Mouse (Mus musculus) MN1 (cell line): Measurements from ENCODE around the gene Cd80.

Experiments
- DNase-seq: peaks from one replicate; pipeline ENCODE4 v3.0.0-alpha.2; 2016; ENCODE audit warnings: low spot score

Cd80 gene

DNA sequence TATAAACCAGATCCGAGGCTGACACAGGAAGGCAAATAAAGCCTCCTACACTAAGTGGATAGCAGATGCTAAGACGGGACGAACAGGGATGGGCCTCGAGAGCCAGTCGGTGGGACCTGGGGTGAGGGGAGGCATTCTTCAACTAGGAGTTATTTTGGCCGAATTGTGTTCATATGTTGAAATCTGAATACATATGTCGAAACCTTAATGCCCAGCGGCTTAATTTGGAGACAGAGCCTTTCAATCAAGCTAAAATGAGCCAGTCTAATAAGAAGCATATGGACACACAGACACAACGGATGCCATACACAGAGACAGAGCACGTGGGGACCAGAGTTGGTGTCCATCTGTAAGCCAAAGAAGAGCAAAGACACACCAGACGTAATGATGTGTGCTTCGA lies 6.9 kb upstream of the Cd80 start:
- DNase-seq = no peak

DNA sequence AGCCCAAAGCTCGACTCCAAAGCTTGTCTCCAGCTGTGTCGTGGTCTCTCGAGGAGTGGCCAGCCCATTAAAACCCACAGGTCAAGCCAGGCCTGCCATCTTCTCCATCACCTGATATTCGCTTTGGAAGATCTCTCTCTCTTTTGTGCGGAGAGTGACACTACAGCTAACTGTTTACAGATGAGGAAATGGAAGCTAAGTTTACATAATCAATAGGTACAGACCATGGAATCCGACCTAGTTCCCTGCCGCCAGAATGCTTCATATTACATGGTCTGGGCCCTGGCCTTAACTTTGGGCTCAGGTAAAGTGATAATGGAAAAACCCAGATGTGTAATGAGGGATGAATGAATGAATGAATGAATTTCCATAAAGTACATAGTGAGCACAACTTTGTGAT lies 4.7 kb upstream of the Cd80 start:
- DNase-seq = no peak

DNA sequence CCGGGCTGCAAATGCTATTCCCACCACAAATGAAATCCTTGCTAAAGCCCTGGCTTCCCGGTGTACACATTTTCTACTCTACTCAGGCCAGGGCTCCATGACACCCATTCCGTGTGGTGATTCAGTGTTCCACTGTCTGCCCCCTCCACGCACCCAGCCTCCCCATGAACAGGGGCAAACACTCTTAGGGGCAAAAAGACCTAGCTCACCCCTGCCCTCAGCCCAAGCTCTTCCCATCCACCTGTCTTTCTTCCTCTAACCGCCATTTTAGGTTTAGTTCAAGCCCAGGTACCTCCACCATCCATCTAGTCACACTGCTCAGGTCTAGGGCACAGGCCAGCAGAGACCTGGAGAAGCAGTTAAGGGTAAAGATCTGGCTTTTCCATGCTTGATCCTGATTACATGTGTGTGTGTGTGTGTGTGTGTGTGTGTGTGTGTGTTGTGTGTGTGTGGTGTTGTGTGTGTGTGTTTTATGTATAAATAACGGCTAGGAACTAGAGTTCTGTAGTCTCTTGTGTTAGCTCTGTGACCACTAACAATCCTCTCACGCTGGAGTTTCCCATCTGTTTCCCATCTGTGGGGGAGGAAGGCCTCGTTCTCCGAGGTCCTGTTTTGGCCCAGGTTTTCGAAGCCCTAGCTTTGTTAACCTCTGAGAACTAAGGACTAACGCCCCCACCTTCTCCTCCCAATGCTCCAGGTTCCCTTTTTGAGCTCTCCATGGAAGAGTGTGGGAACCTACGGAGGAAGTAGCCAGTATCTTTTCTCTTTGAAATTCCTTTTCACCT lies 3.7 kb upstream of the Cd80 start:
- DNase-seq = peak; percentile 26

DNA sequence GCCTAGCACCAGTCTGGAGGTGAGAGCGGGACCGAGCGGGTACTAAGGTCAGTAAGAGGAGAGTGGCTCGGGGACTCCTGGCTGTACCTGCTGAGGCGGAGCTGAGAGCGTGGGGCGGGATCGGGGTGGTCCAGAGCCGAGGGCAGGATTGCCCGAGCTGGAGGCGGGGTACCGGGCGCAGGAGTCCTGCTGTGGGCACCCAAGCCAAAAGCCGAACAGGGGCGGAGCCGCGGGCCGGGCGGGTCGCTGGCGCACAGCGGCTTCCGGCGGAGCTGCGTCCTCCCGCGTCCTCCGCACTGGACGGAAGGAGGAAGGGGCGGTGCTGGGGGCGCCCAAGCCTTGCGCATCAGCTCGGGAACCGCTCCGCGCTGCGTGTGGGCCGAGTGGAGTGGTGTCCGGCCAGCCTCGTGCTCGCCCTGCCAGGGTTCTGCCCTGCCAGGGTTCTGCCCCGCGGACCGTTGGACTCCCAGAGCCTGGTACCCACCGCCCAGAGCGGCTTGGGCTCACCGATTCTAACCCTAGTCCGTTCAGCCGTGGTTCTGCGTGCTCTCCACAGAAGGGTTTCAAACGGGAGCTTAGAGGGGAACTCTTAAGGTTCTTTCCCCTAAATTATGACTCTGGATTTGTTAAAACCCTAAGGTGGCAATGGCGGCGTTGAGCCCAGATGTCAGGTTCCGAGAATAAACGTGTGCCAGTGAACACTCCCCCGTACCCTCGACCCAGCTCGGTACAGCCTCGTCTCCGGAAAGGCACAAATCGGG lies 2.7 kb upstream of the Cd80 start, which contains the start of gene Adprh:
Gene Adprh (minus strand): TSS at position 262 of the 761 bp plus-strand sequence.
- DNase-seq = peak; percentile 94

DNA sequence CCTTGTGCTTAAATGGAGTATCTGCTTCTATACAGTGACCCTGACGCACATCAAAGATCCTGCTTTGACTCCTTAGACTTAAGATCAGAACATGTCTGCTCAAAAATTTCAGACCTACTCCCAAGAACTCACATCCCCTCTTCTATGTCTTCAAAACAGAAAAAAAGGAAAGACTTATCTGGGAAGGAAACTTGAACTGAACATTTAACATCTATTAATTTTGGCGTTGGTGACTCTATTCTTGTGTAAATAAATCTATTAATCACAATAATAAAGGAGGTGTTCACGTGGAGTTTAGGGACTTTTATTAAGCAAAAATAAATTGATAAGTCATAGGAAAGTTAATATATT lies 2.2 kb upstream of the Cd80 start:
- DNase-seq = no peak

- DNase-seq = no peak
These were observed 1.4 kb upstream of the Cd80 start for GRCm38 (mm10) chr16:38453952-38454351.

GRCm38 (mm10) chr16:38454533-38455254 lies 667 bp upstream of the Cd80 start:
- no peak for DNase-seq

- no peak for DNase-seq
These were observed 1.6 kb downstream of the Cd80 start for GRCm38 (mm10) chr16:38456812-38457567.

GRCm38 (mm10) chr16:38458600-38459280 lies 3.4 kb downstream of the Cd80 start:
- no peak for DNase-seq

- DNase-seq = no peak
These were observed 4.6 kb downstream of the Cd80 start for GRCm38 (mm10) chr16:38459990-38460389.

DNA sequence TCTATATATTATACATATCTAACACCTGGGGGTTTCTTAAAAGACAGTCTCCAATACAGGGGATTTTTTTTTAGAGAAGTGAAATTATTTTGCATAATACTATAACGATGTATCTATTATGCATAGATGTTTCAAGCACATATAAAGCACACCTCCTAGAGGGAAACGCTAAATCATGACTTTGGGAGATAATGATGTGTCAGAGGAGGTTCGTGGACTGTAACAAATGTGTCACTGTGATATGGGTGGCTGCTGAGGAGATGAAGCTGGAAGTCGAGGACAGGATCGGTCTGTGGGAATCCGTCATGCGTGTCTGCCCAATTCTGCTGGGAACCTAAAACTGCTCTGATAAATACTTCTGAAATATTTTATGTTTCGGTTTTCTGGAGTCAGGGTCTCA lies 6.4 kb downstream of the Cd80 start:
- DNase-seq = no peak

DNA sequence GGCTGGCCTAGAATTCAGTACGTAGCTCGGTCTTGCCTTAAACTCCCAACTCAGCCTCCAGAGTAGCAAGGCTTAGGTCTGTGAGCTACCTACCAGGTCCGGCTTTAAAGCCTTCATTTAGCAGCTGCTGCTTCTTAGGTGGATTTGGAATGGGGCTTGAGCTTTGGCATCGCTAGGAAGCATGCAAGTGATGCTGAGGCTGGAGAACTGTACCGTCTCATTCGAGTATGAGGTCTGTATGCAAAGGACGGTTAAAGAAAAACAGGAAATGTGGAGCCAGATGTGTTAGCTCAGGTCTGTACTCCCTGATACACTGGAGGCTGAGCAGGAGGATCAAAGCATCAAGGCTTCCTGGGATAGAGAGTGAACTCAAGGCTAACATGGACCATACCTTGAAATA lies 6.8 kb downstream of the Cd80 start:
- DNase-seq = no peak

DNA sequence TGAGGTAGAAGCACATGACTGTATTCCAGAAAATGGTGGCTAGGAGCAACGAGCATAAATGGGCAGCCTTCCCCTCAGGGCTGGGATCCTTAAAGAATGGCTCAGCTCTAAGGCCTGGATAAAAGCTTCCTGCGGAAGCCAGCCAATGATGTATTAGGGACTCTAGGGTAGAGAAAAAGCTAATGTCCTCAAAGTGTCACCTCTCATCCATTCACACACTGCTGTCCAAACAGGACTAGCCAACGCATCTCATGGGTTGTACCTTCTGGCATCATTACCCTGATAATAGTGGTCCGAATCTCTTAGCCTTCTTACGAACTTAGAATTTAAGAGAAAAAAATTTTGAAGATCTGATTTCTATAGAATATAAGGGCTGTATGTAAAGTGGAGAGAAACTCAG lies 7.9 kb downstream of the Cd80 start:
- no peak for DNase-seq

- DNase-seq = no peak
These were observed 10.7 kb downstream of the Cd80 start for GRCm38 (mm10) chr16:38466089-38466488.

DNA sequence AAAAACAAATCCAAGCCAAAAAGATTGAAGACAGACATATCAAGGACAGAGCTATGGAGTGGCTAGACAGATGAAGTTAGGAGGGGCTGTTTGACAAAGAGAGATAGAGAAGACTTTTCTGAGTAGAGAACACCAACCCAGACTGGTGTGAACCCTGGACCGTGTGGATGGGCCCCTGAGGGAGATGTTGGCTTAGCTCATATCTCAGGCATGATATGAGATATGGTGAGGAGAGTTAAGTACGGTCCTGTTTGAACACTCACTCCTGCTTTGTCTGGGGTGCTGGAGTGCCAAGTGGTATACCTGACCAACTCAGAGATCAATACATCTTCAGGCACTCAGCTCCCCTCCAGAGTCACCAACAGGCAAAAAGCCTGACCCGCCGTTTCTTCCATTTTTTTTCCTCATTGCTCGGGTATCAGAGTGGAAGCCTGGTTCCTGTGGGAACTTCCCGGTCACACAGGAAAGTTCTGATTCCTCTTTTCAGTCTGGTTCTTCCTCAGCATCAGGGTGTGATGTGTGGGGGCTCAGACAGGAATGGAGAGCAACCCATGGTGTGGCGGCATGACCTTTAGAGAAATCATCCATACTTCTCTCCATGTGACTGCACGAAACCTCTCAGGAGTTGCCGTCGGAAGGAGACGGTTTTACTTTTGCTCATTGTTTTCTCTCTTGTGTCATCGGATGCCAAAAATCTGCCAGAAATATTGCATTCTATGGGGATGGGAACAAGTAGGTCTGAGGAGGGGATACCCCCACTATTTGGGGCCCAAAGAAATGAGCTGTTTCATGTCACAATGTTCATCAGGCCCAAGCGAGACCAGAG lies 11.9 kb downstream of the Cd80 start:
- no peak for DNase-seq

DNA sequence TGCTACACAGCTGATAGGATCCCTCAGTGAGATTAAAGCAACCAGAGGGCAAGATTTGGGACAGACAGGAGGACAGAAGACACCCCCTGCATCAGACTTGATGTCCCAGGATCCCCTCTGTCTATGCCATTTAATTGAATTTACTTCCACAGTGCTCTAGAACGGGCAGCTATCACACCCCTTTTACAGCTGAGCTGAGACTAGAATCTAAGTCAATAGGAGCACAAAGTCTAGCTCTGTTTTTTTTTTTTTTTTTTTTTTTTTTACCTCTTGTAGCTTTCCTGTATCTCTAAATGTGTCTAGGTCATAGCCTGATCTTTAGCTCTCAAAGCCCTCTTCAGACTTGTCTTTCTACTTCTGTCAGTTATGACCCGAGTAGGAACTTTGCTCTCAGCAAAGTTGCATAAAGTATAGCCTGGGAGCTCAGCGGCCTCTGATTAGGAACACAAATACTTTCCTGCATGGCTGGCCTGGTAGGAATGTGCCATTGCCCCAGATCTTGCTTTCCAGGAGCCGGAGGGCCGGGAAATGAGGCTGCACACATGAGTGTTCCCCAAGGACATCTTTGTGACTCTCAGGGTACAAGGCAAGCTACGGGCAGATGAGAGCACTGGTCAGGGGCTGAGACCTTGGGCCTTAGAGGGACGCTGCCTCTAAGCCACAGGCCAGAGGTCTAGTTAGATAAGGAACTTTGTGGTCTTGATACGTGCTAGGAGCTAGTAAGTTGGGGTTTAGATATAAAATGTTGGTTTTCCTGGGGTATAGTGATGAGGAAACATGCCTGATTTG lies 12.8 kb downstream of the Cd80 start:
- DNase-seq = no peak

DNA sequence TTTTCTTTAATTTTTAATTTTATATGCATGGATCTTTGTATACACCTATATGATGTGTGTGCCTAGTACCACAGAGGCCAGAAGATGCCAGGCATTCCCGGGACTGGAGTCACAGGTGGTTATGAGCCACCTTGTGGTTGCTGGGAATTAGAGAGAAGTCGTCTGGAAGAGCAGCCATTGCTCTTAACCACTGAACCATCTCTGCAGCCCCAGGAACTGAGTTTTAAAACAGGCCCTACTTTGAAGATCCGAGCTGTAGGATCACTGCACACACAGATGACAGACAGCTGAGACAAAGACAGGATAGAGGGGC lies 13.3 kb downstream of the Cd80 start:
- no peak for DNase-seq

DNA sequence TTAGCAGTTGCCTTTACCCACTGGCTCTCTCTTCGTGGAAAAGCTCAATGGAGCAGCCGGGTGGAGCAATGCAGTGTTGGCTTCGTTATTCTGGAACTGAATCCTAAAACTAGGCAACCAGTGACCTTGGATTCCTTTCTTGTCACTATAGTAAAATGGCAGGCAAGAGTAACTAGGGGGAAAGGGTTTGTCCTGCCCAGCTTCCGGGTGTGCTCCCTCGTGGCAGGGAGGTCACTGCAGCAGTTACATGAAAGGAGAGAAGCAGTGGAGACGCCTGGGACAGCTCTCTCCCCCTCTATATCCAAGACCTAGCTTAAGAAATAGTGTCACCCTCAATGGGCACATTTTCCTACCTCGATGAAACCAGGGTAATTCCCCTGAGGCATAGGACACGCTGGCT lies 14.1 kb downstream of the Cd80 start:
- DNase-seq = no peak

DNA sequence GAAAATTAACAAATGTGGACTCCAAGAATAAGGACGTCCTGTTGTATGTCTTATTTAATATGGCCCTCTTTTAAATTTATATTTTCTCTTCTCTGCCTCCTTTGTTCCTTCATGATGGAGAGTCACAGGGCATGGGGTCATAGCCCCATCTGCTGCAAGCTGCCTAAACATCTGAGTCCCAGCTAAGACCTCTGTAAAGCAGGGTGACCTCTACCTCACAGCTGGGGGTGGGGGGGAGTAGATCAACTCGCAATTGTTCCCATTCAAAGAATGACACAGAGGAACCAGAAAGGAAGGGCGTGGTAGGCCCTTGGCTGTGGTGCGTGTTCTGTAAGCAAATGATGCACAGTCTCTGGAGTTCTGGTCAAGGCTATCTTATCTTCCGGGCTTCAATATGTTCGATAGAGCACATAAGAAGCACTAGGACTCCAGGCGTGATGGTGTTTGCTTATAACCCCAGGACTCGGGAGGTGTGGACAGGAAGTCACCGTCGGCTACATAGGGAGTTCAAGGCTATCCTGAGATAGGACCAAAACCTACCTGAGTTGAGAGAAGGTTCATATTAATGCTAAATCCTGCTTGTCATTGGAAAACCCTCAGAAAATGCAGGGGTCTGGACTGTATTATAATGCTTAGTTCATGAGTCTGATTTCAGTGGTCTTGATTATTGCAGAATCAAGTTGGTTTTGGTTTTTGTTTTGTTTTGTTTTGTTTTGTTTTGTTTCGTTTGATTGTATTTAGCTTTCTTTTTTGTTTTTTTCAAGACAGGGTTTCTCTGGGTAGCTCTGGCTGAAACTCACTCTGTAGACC lies 16.5 kb downstream of the Cd80 start:
- DNase-seq = no peak
